Mouse (Mus musculus) CH12F3 (cell line): ENCODE results near the gene Magee2.
"Not testable (repeated sequence)": the region's sequence is repeated elsewhere in the genome, so short reads cannot be mapped to it uniquely, and the experiment has no call there.

Experiments
- in situ Hi-C: fragments of 300-500 bp; cut with MboI; formaldehyde crosslinking; loops from 2 replicates; pipeline ENCODE4 v1.14.3; 2020; ENCODE audit warnings: low sequenced_read_pairs

Magee2 gene

GRCm38 (mm10) chrX:104856751-104857341 lies at the start of gene Magee2:
Gene Magee2, minus strand, starts transcription at chrX:104857267.
- in situ Hi-C loops = no loop called here

GRCm38 (mm10) chrX:104853610-104854009 lies 3.5 kb downstream of the Magee2 start:
- in situ Hi-C loops = no loop called here

- in situ Hi-C loops = not testable (repeated sequence)
These were observed 39.5 kb downstream of the Magee2 start for GRCm38 (mm10) chrX:104817583-104817982.

- in situ Hi-C loops = not testable (repeated sequence)
These were observed 40.1 kb downstream of the Magee2 start for GRCm38 (mm10) chrX:104816987-104817386.

GRCm38 (mm10) chrX:104813704-104814103 lies 43.4 kb downstream of the Magee2 start:
- in situ Hi-C loops = not testable (repeated sequence)
